Mouse (Mus musculus) cerebellum, adult 18-20 months (tissue): ENCODE data around the gene Rapgef1.

ENCODE experiments used
- DNase-seq, 2 experiments: peaks; one replicate each; pipeline ENCODE4 v3.0.0; 2021

Gene Rapgef1

GRCm38 (mm10) chr2:29619484-29620300, at the start of gene Rapgef1:
Rapgef1 (plus strand) TSS chr2:29619720.
- peak; percentile 62 to 97 for DNase-seq

- no peak for DNase-seq
Observed at GRCm38 (mm10) chr2:29571921-29572700, 47.4 kb upstream of the Rapgef1 start.

GRCm38 (mm10) chr2:29572811-29573427, 46.6 kb upstream of the Rapgef1 start:
- no peak for DNase-seq

GRCm38 (mm10) chr2:29573591-29573990, 45.9 kb upstream of the Rapgef1 start:
- no peak for DNase-seq

- DNase-seq, result no peak
Observed at GRCm38 (mm10) chr2:29574187-29574586, 45.3 kb upstream of the Rapgef1 start.

GRCm38 (mm10) chr2:29582415-29582814, 37.1 kb upstream of the Rapgef1 start:
- peak; percentile 86 to 89 for DNase-seq

- no peak for DNase-seq
Observed at GRCm38 (mm10) chr2:29586017-29586702, 33.4 kb upstream of the Rapgef1 start.

- DNase-seq, result peak; percentile 43 to 52
Observed at GRCm38 (mm10) chr2:29588006-29588405, 31.5 kb upstream of the Rapgef1 start.

- DNase-seq, result no peak
Observed at GRCm38 (mm10) chr2:29589266-29589665, 30.3 kb upstream of the Rapgef1 start.

- DNase-seq, result peak; percentile 75 to 76
Observed at GRCm38 (mm10) chr2:29591626-29592025, 27.9 kb upstream of the Rapgef1 start.

GRCm38 (mm10) chr2:29592537-29592936, 27.0 kb upstream of the Rapgef1 start:
- no peak for DNase-seq

GRCm38 (mm10) chr2:29603930-29604329, 15.6 kb upstream of the Rapgef1 start:
- peak; percentile 49 to 81 for DNase-seq

- DNase-seq, result no peak
Observed at GRCm38 (mm10) chr2:29605591-29605990, 13.9 kb upstream of the Rapgef1 start.

- no peak for DNase-seq
Observed at GRCm38 (mm10) chr2:29606460-29606859, 13.1 kb upstream of the Rapgef1 start.

GRCm38 (mm10) chr2:29617341-29617740, 2.2 kb upstream of the Rapgef1 start:
- DNase-seq, result no peak

GRCm38 (mm10) chr2:29618926-29619483, 515 bp upstream of the Rapgef1 start:
- peak in 1 of 2 experiments; percentile 31 for DNase-seq

- DNase-seq, result peak in 1 of 2 experiments; percentile 25
Observed at GRCm38 (mm10) chr2:29620301-29620827, 844 bp downstream of the Rapgef1 start.

- no peak for DNase-seq
Observed at GRCm38 (mm10) chr2:29621163-29621562, 1.6 kb downstream of the Rapgef1 start.

- no peak for DNase-seq
Observed at GRCm38 (mm10) chr2:29621636-29622035, 2.1 kb downstream of the Rapgef1 start.

- no peak for DNase-seq
Observed at GRCm38 (mm10) chr2:29622126-29623005, 2.8 kb downstream of the Rapgef1 start.
